Mouse (Mus musculus) neural tube, embryonic 15.5 days (tissue): Measurements from ENCODE around the gene Cmpk1. TPM values are rescaled to one million over a fixed set of nuclear protein-coding genes. Genes with fewer than 3 reads are reported as not detected.

Experiments used
- ATAC-seq: fragments of 200-750 bp; cut with Nextera tagmentation; 2 replicates; pipeline ENCODE4 v1.8.0; 2017; ENCODE audit warnings: mild to moderate bottlenecking, moderate TSS enrichment, moderate library complexity; ENCODE audit not compliant: low FRiP score
- H3K27ac ChIP-seq: fragments of 300-500 bp; sonication (generic); replicated peaks from 2 replicates; pipeline ENCODE4 v1.5.1; 2015; ENCODE audit warnings: mild to moderate bottlenecking, inconsistent platforms
- H3K27me3 ChIP-seq: fragments of 300-500 bp; sonication (generic); replicated peaks from 2 replicates; pipeline ENCODE4 v1.6.1; 2015; ENCODE audit warnings: inconsistent platforms
- H3K36me3 ChIP-seq: fragments of 300-500 bp; sonication (generic); 2 replicates; pipeline ENCODE4 v1.6.1; 2015; ENCODE audit warnings: inconsistent platforms
- H3K4me1 ChIP-seq: fragments of 300-500 bp; sonication (generic); 2 replicates; pipeline ENCODE4 v1.6.1; 2015; ENCODE audit warnings: inconsistent platforms
- H3K4me2 ChIP-seq: fragments of 300-500 bp; sonication (generic); 2 replicates; pipeline ENCODE4 v1.6.1; 2015; ENCODE audit warnings: inconsistent platforms, mild to moderate bottlenecking, moderate library complexity
- H3K4me3 ChIP-seq: fragments of 300-500 bp; sonication (generic); replicated peaks from 2 replicates; pipeline ENCODE4 v1.5.1; 2015; ENCODE audit warnings: mild to moderate bottlenecking, inconsistent platforms
- H3K9ac ChIP-seq: fragments of 300-500 bp; sonication (generic); replicated peaks from 2 replicates; pipeline ENCODE4 v1.6.1; 2015; ENCODE audit warnings: mild to moderate bottlenecking, inconsistent platforms
- H3K9me3 ChIP-seq: fragments of 300-500 bp; sonication (generic); replicated peaks from 2 replicates; pipeline ENCODE4 v1.6.1; 2016; ENCODE audit warnings: inconsistent platforms
- WGBS: fragments of 180-500 bp; shearing (Covaris S2); methylation state at CpG from one replicate; pipeline ENCODE4 v1.1.7; 2015; ENCODE audit warnings: mixed read lengths; 5-methylcytosine and 5-hydroxymethylcytosine counted together
- polyA plus RNA-seq: library from polyadenylated mRNA; unstranded; fragments of >200 nt; fragmentation: Nextera tagmentation; extraction: Ambion mirVana; gene quantifications from 2 replicates; pipeline ENCODE4 v1.2.1, GENCODE M21; 2015

Gene Cmpk1
- 175 and 210 TPM in 2 replicates for polyA plus RNA-seq

- ATAC-seq = peak; percentile 96
- peak within 1 kb of the TSS; percentile 93 for H3K4me3 ChIP-seq
- H3K4me1 ChIP-seq = peaks cover 25% of the 10 kb centered on the region
- under 1% methylated on average over 89 of the region's 93 CpGs for WGBS
- peak within 1 kb of the TSS; percentile 97 for H3K9ac ChIP-seq
- H3K27ac ChIP-seq = peak within 1 kb of the TSS; percentile 100
- H3K36me3 ChIP-seq = no peaks in the 10 kb centered on the region
- H3K9me3 ChIP-seq = no peaks in the 10 kb centered on the region
- H3K27me3 ChIP-seq = 0 out of 2 replicates have a peak, but pooled peaks cover 3% of the 10 kb centered on the region
- peak within 1 kb of the TSS; percentile 72 for H3K4me2 ChIP-seq
Observed at GRCm38 (mm10) chr4:114986591-114987432, at the start of gene Cmpk1. TSS of gene Cmpk1 (minus strand) at chr4:114987241.

GRCm38 (mm10) chr4:115035043-115035442 lies 48.0 kb upstream of the Cmpk1 start:
- Histone ChIP-seq H3K9me3 (no peaks in the 10 kb centered on the region), H3K4me3 (no peak overlapping the region), H3K27me3 (no peaks in the 10 kb centered on the region), H3K4me2 (no peak overlapping the region), H3K27ac (no peak overlapping the region), H3K36me3 (no peaks in the 10 kb centered on the region), H3K9ac (no peak overlapping the region), H3K4me1 (no peaks in the 10 kb centered on the region)
- 67% methylated on average over 6 of the region's 6 CpGs for WGBS
- no peak for ATAC-seq

- 98% methylated on average over 3 of the region's 3 CpGs for WGBS
Observed at GRCm38 (mm10) chr4:115019997-115020396, 33.0 kb upstream of the Cmpk1 start.

GRCm38 (mm10) chr4:115014276-115014675 lies 27.2 kb upstream of the Cmpk1 start:
- no peaks in the 10 kb centered on the region for H3K4me1 ChIP-seq
- no peak overlapping the region for H3K4me2 ChIP-seq
- H3K27ac ChIP-seq = no peak overlapping the region
- 99% methylated on average over 3 of the region's 3 CpGs for WGBS
- H3K9me3 ChIP-seq = no peaks in the 10 kb centered on the region
- H3K36me3 ChIP-seq = no peaks in the 10 kb centered on the region
- H3K4me3 ChIP-seq = no peak overlapping the region
- no peak overlapping the region for H3K9ac ChIP-seq
- no peak for ATAC-seq
- H3K27me3 ChIP-seq = no peaks in the 10 kb centered on the region

More at GRCm38 (mm10) chr4:115019997-115020396, 33.0 kb upstream of the Cmpk1 start:
- H3K4me1 ChIP-seq = no peaks in the 10 kb centered on the region
- H3K9me3 ChIP-seq = no peaks in the 10 kb centered on the region
- no peak for ATAC-seq
- H3K9ac ChIP-seq = no peak overlapping the region
- no peaks in the 10 kb centered on the region for H3K36me3 ChIP-seq
- H3K4me2 ChIP-seq = no peak overlapping the region
- no peaks in the 10 kb centered on the region for H3K27me3 ChIP-seq
- H3K27ac ChIP-seq = no peak overlapping the region
- no peak overlapping the region for H3K4me3 ChIP-seq

GRCm38 (mm10) chr4:115000429-115000795 lies 13.4 kb upstream of the Cmpk1 start:
- Histone ChIP-seq H3K27me3 (no peaks in the 10 kb centered on the region), H3K4me2 (peak overlapping the region; percentile 76), H3K4me3 (peak overlapping the region; percentile 53), H3K27ac (no peak overlapping the region), H3K36me3 (no peaks in the 10 kb centered on the region), H3K9ac (peak overlapping the region; percentile 47), H3K4me1 (peaks cover 8% of the 10 kb centered on the region), H3K9me3 (no peaks in the 10 kb centered on the region)
- 1% methylated on average over 8 of the region's 8 CpGs for WGBS
- ATAC-seq = peak; percentile 19; the same call in 1 of the 2 replicates

- peak; percentile 100 for ATAC-seq
- Histone ChIP-seq H3K9ac (peak within 1 kb of the TSS; percentile 71), H3K27me3 (0 out of 2 replicates have a peak, but pooled peaks cover 3% of the 10 kb centered on the region), H3K4me3 (peak within 1 kb of the TSS; percentile 53), H3K4me1 (peaks cover 8% of the 10 kb centered on the region), H3K27ac (peak within 1 kb of the TSS; percentile 95), H3K9me3 (no peaks in the 10 kb centered on the region), H3K36me3 (no peaks in the 10 kb centered on the region), H3K4me2 (peak within 1 kb of the TSS; percentile 76)
- WGBS = under 1% methylated on average over 52 of the region's 52 CpGs
Observed at GRCm38 (mm10) chr4:114999773-115000428, 12.9 kb upstream of the Cmpk1 start, which contains the start of gene Stil. TSS of gene Stil (plus strand) at chr4:115000159.

GRCm38 (mm10) chr4:114999445-114999772 lies 12.4 kb upstream of the Cmpk1 start:
- Histone ChIP-seq H3K36me3 (no peaks in the 10 kb centered on the region), H3K4me3 (peak overlapping the region; percentile 53), H3K4me2 (peak overlapping the region; percentile 76), H3K27me3 (0 out of 2 replicates have a peak, but pooled peaks cover 5% of the 10 kb centered on the region), H3K9ac (peak overlapping the region; percentile 71), H3K9me3 (no peaks in the 10 kb centered on the region), H3K4me1 (peaks cover 8% of the 10 kb centered on the region), H3K27ac (peak overlapping the region; percentile 95)
- ATAC-seq = peak; percentile 62
- WGBS = 8% methylated on average over 9 of the region's 9 CpGs

- Histone ChIP-seq H3K4me2 (no peak overlapping the region), H3K27me3 (peaks cover 12% of the 10 kb centered on the region; the same call in 1 of the 2 replicates), H3K36me3 (no peaks in the 10 kb centered on the region), H3K4me3 (no peak overlapping the region), H3K27ac (no peak overlapping the region), H3K4me1 (peaks cover 8% of the 10 kb centered on the region), H3K9ac (no peak overlapping the region), H3K9me3 (no peaks in the 10 kb centered on the region)
- 54% methylated on average over 3 of the region's 3 CpGs for WGBS
- ATAC-seq = no peak
Observed at GRCm38 (mm10) chr4:114997051-114997450, 10.0 kb upstream of the Cmpk1 start.

GRCm38 (mm10) chr4:114994218-114994617 lies 7.2 kb upstream of the Cmpk1 start:
- Histone ChIP-seq H3K27ac (no peak overlapping the region), H3K9me3 (no peaks in the 10 kb centered on the region), H3K4me1 (no peaks in the 10 kb centered on the region), H3K36me3 (no peaks in the 10 kb centered on the region), H3K4me2 (no peak overlapping the region), H3K4me3 (no peak overlapping the region), H3K27me3 (peaks cover 14% of the 10 kb centered on the region; the same call in 1 of the 2 replicates), H3K9ac (no peak overlapping the region)
- WGBS = 89% methylated on average over 3 of the region's 3 CpGs
- no peak for ATAC-seq

GRCm38 (mm10) chr4:114986211-114986590 lies 840 bp downstream of the Cmpk1 start:
- Histone ChIP-seq H3K9me3 (no peaks in the 10 kb centered on the region), H3K27ac (peak overlapping the region; percentile 100), H3K36me3 (no peaks in the 10 kb centered on the region), H3K4me2 (peak overlapping the region; percentile 72), H3K27me3 (0 out of 2 replicates have a peak, but pooled peaks cover 3% of the 10 kb centered on the region), H3K4me1 (peaks cover 25% of the 10 kb centered on the region), H3K4me3 (peak overlapping the region; percentile 93), H3K9ac (peak overlapping the region; percentile 97)
- WGBS = 2% methylated on average over 8 of the region's 8 CpGs
- peak; percentile 51 for ATAC-seq

- Histone ChIP-seq H3K9me3 (no peaks in the 10 kb centered on the region), H3K4me1 (peaks cover 25% of the 10 kb centered on the region), H3K27me3 (no peaks in the 10 kb centered on the region), H3K36me3 (no peaks in the 10 kb centered on the region), H3K9ac (no peak overlapping the region), H3K4me3 (no peak overlapping the region), H3K27ac (no peak overlapping the region), H3K4me2 (no peak overlapping the region)
- WGBS = 92% methylated on average over 1 of the region's 1 CpGs
- ATAC-seq = no peak
Observed at GRCm38 (mm10) chr4:114983020-114983419, 4.0 kb downstream of the Cmpk1 start.
